Mouse (Mus musculus): ENCODE measurements around the gene Gm5751. TPM values are rescaled to one million over a fixed set of nuclear protein-coding genes. Genes with fewer than 3 reads are reported as not detected.
"Not testable (repeated sequence)": the region's sequence is repeated elsewhere in the genome, so short reads cannot be mapped to it uniquely, and the experiment has no call there.

Gm5751 gene
- total RNA-seq (2015; ENCODE audit: low replicate concordance) (not detected in 2 replicates), total RNA-seq (2017; ENCODE audit: low replicate concordance) (not detected in 2 replicates)

DNA sequence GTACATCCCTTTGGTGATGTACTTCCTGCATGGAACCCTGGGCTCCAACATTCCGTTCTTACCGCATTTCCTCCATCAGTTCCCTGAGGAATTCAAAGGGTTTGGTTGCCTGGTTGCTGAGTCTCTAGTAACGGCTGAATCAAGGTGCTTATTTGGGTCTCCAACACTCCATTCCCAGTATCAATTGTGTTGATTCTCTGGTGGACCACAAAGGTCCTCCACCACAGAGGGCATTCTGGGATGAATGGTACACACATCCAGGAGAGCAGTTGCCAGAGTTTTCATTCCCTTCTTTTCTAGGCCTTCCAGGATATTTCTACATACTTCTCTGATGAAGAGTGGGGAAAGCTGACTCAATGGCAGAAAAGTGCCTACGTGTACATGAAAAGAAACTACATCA lies at the start of gene Gm5751:
TSS of gene Gm5751 (plus strand) at position 301 of the 400 bp plus-strand sequence.
- ATAC-seq (replicated peaks; ENCODE audit: low FRiP score, poor library complexity, severe bottlenecking): not testable (repeated sequence)

DNA sequence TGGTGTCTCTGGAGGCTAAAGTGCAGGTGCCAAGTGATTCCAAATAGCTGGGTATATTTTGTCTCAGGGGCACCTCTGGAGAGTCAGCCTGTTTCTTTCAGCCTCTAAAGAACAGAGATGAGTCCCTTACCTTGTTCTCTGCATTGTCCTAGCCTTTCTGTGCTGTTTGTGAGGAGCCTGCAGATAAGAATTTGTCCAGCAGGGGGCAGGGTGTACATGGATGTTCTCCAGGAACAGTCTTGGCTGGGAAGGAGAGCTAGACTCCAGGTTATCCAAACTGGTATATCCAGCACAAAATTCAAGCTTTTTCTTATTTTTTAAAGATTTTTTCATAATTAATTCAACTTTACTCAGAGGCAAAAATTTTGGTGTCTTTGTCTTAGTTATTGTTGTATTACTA lies 42.0 kb upstream of the Gm5751 start:
- ATAC-seq (replicated peaks; ENCODE audit: low FRiP score, poor library complexity, severe bottlenecking): no peak

DNA sequence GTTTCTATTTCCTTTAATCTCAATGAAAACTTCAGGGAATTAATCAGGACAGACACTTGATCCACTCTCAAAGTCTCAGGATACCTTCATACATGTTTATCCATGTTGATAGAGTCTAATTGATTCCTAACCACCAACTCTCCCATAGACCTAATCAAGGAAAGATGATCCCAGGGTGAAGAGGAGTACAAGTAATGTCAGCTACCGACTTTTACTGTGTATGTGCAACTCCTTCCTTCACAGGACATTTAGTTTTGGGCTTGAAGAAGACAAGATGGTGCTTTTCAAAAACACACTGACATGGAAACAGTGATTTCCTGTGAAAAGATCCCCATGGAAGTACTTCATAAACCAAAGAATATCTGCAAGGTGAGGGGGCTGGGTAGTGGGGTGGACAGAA lies 30.4 kb upstream of the Gm5751 start, which contains the start of gene Gm6592:
TSS of gene Gm6592 (plus strand) at position 301 of the 400 bp plus-strand sequence.
- no peak for ATAC-seq (replicated peaks; ENCODE audit: low FRiP score, poor library complexity, severe bottlenecking)

DNA sequence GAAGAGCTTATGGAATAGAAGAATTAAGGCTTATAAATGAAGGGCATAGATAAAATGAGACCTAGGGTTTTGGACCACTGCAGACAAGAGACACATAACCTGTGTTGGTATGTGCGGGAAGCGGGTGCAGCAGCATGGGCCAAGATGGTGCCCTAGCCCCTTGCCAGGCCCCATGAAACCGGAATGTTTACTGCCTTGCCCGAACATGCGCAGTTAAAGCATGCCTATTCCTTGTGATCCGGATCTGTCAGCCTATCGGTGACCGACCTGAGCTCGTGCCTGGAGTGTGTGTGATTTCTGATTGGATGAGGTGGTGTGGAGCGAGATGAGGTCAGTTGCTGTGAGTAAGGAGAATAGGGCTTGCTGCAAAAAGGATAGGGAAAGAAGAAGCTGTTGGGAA lies 21.6 kb upstream of the Gm5751 start:
- ATAC-seq (replicated peaks; ENCODE audit: low FRiP score, poor library complexity, severe bottlenecking): no peak

DNA sequence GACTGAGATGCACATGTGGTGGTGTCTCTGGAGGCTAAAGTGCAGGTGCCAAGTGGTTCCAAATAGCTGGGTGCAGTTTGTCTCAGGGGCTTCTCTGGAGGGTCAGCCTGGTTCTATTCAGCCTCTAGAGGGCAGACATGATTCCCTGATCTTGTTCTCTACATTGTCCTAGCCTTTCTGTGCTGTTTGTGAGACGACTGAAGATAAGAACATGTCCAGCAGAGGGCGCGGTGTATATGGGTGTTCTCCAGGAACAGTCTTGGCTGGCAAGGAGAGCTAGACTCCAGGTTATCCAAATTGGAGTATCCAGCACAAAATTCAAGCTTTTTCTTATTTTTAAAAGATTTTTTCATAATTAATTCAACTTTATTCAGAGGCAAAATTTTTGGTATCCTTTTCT lies 9.7 kb upstream of the Gm5751 start:
- not testable (repeated sequence) for ATAC-seq (replicated peaks; ENCODE audit: low FRiP score, poor library complexity, severe bottlenecking)

DNA sequence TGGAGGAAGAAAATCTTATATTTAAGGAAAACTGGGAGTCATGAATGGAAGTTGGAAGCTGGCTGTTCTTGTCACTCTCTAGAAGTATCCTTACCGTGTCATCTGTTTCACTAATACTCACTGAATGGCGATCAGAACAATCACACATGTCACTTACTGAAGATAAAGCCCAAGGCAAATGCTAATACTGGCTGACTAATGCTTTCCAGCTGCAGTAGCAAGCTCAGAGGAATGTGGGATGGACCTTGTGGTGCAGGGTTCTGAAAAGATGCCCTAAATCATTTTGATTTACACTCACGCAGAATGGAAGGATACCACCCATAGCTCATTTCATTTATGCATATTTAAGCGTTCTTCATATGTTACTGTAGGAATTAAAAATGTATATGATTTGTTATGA lies 10.3 kb downstream of the Gm5751 start:
- ATAC-seq (replicated peaks; ENCODE audit: low FRiP score, poor library complexity, severe bottlenecking): no peak

DNA sequence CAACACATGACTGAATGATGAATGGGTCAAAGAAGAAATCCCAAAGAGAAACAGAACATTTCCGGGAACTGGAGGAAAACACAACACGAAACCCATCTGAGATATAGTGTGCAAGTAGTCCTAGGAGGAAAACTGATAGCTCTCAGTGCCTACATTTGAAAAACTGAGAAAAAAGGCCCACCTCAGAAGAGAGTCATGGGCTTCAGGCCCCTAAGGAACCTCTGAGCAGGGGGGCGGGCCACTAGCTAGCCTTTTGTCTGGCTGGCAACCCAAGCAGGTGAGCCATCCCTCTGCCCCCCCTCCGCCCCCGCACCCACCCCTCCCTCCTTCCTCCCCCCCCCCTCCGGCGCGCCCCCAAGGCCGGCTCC lies 17.9 kb downstream of the Gm5751 start:
- no peak for ATAC-seq (replicated peaks; ENCODE audit: low FRiP score, poor library complexity, severe bottlenecking)

DNA sequence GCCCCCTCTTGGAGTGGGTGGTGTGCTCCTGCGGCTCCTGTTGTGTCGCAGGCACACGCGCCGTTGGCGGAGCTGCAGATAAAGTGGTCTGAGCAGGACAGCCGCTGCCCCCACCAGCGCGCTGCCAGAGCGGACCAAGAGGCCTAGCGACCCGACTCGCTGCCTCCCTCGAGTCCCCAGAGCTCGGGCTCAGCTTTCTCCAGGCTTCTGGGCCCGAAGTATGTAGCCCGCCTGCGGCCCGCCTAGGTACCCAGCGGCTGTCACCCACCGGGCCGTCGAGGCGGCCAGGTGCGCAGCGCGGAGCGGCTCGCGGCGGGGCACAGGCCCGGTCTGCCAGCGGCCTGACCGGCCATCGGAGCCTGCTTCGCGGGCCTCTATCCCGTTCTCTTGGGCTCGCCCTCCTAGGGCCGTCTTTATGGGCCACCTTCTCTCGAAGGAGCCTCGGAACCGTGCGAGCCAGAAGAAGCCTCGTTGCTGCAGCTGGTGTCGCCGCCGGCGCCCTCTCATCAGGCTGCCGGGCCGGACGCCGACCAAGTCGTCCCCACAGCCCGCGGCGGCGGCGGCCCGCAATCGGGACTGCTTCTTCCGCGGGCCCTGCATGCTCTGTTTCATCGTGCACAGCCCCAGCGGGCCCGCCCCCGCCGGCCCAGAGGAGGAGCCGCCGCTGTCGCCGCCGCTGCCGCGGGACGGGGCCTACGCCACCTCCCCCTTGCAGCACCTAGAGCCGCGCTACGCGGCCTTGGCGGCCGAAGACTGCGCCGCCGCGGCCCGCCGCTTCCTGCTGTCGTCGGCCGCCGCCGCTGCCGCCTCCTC lies 18.5 kb downstream of the Gm5751 start, which contains the start of gene B630019K06Rik:
TSS of gene B630019K06Rik (plus strand) at position 40 of the 813 bp plus-strand sequence.
- no peak for ATAC-seq (replicated peaks; ENCODE audit: low FRiP score, poor library complexity, severe bottlenecking)

DNA sequence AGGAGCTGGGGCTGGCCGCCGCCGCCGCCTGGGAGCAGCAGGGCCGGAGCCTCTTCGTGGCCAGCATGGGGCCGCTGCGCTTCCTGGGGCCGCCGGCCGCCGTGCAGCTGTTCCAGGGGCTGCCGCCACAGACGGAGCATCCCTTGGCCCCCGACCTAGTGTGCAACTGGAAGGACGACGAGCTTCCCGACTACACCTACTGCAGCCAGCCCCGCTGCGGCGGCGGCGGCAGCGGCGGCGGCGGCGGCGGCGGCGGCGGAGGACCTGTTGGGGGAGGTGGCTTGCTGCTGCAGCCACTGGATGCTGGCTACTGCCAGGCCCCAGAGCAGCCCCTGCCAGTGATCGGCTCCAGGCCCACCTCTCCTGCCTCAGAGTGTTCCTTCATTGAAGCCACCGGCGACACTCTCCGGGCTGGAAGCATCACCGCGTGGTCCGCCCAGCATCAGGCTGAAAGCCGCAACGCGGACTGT lies 19.2 kb downstream of the Gm5751 start:
- ATAC-seq (replicated peaks; ENCODE audit: low FRiP score, poor library complexity, severe bottlenecking): no peak

DNA sequence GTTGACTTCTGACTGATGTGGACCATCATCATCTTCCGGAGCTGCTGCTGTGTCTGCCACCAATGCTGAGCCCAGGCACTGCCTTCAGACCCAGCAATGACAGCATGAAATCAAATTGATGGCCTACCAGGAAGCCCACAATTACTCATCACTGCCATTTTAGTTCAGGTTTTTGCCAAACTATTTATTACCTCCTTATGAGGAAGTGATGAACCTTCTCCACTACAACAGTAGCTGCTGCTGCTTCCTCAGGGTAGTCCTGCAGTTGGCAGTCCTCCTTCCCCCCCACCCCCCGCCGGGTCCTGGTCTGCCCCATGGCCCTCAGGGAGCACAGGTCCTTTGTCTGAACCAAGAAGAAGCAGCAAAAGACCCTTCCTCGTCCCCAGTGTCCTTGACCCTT lies 26.8 kb downstream of the Gm5751 start:
- ATAC-seq (replicated peaks; ENCODE audit: low FRiP score, poor library complexity, severe bottlenecking): no peak

DNA sequence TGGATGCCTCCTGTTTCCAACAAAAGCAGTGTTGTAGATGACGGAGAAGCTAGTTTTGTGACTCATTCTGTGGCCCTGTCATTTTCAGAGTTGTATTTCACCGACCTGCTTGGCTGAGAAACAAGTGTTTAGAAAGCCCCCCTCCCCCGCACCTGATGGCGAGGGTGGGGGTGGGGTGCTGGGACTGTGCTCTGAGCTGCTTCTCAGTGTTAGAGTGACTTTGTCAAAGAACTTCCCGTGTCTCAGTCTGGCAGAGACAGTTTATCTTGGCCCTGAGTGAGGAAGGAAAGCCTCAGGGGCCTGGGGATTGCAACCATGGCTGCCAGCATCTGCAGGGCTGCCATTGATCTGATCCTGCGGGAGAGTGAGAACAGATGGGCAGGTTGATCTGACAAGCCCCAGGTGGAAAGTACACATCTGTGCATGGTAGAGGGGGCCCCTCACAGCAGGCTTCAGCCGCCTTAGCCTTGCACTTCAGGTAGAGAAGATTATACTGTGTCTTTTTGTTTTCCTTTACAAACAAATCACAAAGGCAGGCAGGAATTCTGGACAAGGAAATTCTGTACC lies 27.9 kb downstream of the Gm5751 start:
- no peak for ATAC-seq (replicated peaks; ENCODE audit: low FRiP score, poor library complexity, severe bottlenecking)

DNA sequence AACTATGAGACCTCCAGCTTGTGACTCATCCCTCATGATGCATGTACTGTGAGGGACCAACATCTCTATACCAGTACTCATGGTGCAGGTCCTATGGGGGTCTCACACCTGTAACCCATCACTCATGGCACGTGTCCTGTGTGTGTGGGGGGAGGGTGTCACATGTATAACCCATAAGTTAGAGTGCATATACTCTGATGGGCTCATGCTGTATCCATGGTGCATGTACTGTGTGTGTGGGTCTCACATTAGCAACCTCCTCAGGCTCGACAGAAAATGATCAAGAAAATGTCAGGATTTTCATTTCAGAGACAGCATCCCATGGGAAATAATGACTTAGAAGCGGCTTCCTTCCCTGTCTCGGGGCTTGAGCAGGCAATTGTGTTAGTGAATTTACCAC lies 47.0 kb downstream of the Gm5751 start:
- no peak for ATAC-seq (replicated peaks; ENCODE audit: low FRiP score, poor library complexity, severe bottlenecking)

DNA sequence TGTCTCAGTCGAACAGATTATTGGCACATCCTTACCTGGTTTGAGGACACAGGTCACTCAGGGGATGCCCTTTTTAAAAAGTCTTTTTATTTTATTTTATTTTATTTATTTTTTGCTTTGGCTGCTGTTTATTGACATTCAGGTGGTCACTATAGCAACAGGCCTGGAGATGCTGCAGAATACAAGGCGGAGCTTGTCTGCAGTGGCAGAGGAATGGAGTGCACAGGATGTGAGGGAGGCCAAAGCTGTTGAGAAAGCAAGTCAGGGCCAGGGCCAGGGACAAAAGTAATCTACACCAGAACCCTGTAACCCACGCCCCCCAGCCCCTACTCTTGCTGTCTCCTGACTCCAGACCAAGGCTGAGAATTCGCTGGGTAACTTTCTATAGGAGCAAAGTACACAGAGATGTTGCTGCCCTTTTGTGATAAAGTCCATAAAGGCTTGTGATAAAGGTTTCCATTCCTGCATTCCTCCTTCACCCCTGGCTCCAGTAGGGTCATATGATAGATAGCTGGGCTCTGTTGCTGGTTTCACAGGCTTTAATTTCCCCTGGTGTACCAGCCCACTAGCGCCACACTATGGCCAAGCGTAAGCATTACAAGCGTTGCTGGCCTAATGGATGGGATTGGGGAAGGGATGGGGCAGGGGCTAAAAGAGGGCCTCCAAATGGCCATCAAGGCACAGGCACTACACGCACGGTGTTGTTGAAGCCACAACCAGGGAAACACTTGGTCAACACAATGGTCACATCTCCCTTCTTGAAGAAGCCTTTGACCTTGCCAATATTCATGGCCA lies 48.0 kb downstream of the Gm5751 start:
- ATAC-seq (replicated peaks; ENCODE audit: low FRiP score, poor library complexity, severe bottlenecking): no peak

DNA sequence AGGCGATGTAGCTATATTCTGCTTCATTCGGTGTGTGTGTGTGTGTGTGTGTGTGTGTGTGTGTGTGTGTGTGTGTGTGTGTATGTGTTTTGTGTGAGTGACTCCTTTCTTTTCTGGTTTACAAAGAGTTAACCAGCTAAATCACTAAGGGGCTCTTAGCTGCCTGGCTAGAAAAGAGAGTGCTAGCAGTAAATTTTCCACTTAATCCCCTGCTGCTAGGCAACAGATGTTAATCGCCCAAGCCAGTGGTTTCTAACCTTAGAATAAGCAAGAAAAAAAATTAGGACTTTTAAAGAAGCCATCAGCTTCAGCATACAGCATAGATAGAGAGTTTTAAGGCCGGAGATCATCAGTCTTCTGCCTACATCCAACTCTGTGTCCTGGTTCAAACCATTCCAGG lies 53.3 kb downstream of the Gm5751 start:
- ATAC-seq (replicated peaks; ENCODE audit: low FRiP score, poor library complexity, severe bottlenecking): no peak

Other genes with a start within 250 kb of the Gm5751 start
- not detected in 2 replicates for gene Ssxb8, start 183.4 kb upstream of the Gm5751 start, total RNA-seq (2015; ENCODE audit: low replicate concordance)
- not detected in 2 replicates for gene Ssxb8, start 183.4 kb upstream of the Gm5751 start, total RNA-seq (2017; ENCODE audit: low replicate concordance)
- gene Ssx9, start 125.8 kb upstream of the Gm5751 start, total RNA-seq (2015; ENCODE audit: low replicate concordance): not detected in 2 replicates
- not detected in 2 replicates for gene Ssx9, start 125.8 kb upstream of the Gm5751 start, total RNA-seq (2017; ENCODE audit: low replicate concordance)
- not detected in 2 replicates for gene Ssxb5, start 70.6 kb upstream of the Gm5751 start, total RNA-seq (2015; ENCODE audit: low replicate concordance)
- gene Ssxb5, start 70.6 kb upstream of the Gm5751 start, total RNA-seq (2017; ENCODE audit: low replicate concordance): not detected in 2 replicates
- gene Gm6592, start 30.3 kb upstream of the Gm5751 start, total RNA-seq (2015; ENCODE audit: low replicate concordance): not detected in 2 replicates
- gene Gm6592, start 30.3 kb upstream of the Gm5751 start, total RNA-seq (2017; ENCODE audit: low replicate concordance): not detected in 2 replicates
- gene B630019K06Rik, start 18.1 kb downstream of the Gm5751 start, total RNA-seq (2015; ENCODE audit: low replicate concordance): not detected in 2 replicates
- not detected in 2 replicates for gene B630019K06Rik, start 18.1 kb downstream of the Gm5751 start, total RNA-seq (2017; ENCODE audit: low replicate concordance)
- not detected in 2 replicates for gene Fthl17b, start 88.7 kb downstream of the Gm5751 start, total RNA-seq (2015; ENCODE audit: low replicate concordance)
- not detected in 2 replicates for gene Fthl17b, start 88.7 kb downstream of the Gm5751 start, total RNA-seq (2017; ENCODE audit: low replicate concordance)
- not detected in 2 replicates for gene Fthl17c, start 102.3 kb downstream of the Gm5751 start, total RNA-seq (2015; ENCODE audit: low replicate concordance)
- not detected in 2 replicates for gene Fthl17c, start 102.3 kb downstream of the Gm5751 start, total RNA-seq (2017; ENCODE audit: low replicate concordance)
- gene Fthl17d, start 112.5 kb downstream of the Gm5751 start, total RNA-seq (2015; ENCODE audit: low replicate concordance): not detected in 2 replicates
- not detected in 2 replicates for gene Fthl17d, start 112.5 kb downstream of the Gm5751 start, total RNA-seq (2017; ENCODE audit: low replicate concordance)
- not detected in 2 replicates for gene Fthl17e, start 159.2 kb downstream of the Gm5751 start, total RNA-seq (2015; ENCODE audit: low replicate concordance)
- gene Fthl17e, start 159.2 kb downstream of the Gm5751 start, total RNA-seq (2017; ENCODE audit: low replicate concordance): not detected in 2 replicates
- gene Fthl17f, start 188.8 kb downstream of the Gm5751 start, total RNA-seq (2015; ENCODE audit: low replicate concordance): not detected in 2 replicates
- not detected in 2 replicates for gene Fthl17f, start 188.8 kb downstream of the Gm5751 start, total RNA-seq (2017; ENCODE audit: low replicate concordance)
- gene 4930402K13Rik, start 230.3 kb downstream of the Gm5751 start, total RNA-seq (2015; ENCODE audit: low replicate concordance): not detected in 2 replicates
- gene 4930402K13Rik, start 230.3 kb downstream of the Gm5751 start, total RNA-seq (2017; ENCODE audit: low replicate concordance): not detected in 2 replicates